Mouse (Mus musculus): ENCODE results near the gene Pax3.

DNA sequence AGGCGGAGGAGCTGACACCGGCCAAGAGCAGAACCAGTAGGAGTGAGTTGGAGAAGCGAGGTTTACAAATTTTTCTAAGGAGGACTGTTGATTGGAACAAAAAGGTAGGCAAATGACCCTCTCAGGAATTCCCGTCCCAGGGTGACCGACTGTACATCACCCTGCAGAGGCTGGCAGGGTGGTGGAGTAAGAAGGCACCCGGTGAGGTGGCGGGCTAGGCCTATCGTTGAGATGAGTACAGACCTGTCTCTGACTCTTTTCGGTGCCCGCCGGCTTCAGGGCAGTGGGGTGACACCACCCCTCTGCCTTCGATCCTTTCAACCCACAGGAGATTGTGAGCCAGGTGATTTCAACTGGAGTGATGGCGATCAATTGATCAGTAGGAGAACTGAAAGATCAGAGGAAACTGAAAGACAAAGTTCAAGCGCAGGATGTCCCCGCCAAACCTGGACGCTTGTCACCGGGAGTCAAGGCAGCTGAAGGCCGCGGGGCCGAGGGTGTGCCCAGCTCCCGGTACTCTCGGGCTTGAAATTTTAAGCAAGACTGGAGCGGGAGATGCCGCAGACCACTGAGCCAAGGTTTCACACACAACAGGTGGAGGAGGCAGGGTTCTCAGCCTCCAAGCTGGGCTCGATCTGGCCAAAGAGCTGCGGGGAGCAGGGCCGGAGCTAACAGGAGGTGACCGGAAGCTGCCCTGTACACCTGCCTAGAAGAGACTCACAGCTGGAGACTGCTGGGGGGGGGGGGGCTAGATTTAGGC lies 4.5 kb upstream of the Pax3 start:
- TF ChIP-seq CTCF (IDR thresholded peaks at IDR 0.05; ENCODE audit: insufficient read depth, low read depth, low read length) (no peak), POLR2A (IDR thresholded peaks at IDR 0.05; ENCODE audit: insufficient read depth, low read depth, low read length) (no peak)

Measured in olfactory bulb, adult 2 months (tissue).